20 mouse cellular contexts compared by ENCODE assay signal in the genomic region with DNA sequence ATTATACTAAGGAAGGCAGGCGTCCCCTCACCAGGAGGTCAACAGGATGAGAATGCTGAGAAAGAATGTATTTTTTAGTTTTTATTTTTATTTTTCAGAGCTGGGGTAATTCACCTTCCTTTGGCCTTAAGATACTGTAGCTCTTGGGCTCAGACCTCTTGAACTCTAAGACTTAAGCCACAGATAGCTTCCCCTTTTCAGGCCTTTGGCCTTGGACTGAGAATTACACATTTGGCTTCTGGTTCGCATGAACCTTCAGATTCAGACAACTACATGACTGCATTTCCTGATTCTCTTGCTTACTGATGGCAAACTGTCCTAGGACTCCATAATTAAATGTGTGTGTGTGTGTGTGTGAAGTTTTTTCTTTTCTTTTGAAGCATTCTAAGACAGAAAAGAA. TPM values are rescaled to one million over a fixed set of nuclear protein-coding genes. Genes with fewer than 3 reads are reported as not detected.
"Had no signal": no experiment of that assay in that cellular context is flagged by ENCODE, and none has a peak within 500 bp of the region (broad histone marks: within the 10 kb centered on the region; RNA-seq: fewer than 3 reads in every experiment).

No protein-coding gene starts in this region.

- H3K4me1 ChIP-seq: lung, embryonic 15.5 days; midbrain, embryonic 13.5 days; midbrain, embryonic 15.5 days; neural tube, embryonic 12.5 days had no signal

- DNase-seq: liver, postnatal 0 days; lung, adult 2 months; lung, postnatal 14 days; lung, postnatal 36 days; right cerebral cortex, postnatal 14 days; right cerebral cortex, postnatal 4 days; spleen, adult 18-20 months; thymus, adult 18-20 months; thymus, postnatal 14 days; thymus, postnatal 36 days had no signal

- H3K9me3 ChIP-seq: lung, embryonic 15.5 days; megakaryocyte, embryonic 14.5 days; midbrain, embryonic 13.5 days; midbrain, embryonic 15.5 days; neural tube, embryonic 12.5 days had no signal

- H3K36me3 ChIP-seq: lung, embryonic 15.5 days; midbrain, embryonic 13.5 days; midbrain, embryonic 15.5 days; neural tube, embryonic 12.5 days had no signal

- H3K4me2 ChIP-seq: lung, embryonic 15.5 days; midbrain, embryonic 11.5 days; midbrain, embryonic 13.5 days; midbrain, embryonic 15.5 days; neural tube, embryonic 12.5 days had no signal

- H3K27me3 ChIP-seq: lung, embryonic 15.5 days; megakaryocyte, embryonic 14.5 days; midbrain, embryonic 13.5 days; midbrain, embryonic 15.5 days; neural tube, embryonic 12.5 days had no signal

- H3K9ac ChIP-seq: liver, postnatal 0 days; lung, embryonic 15.5 days; midbrain, embryonic 13.5 days; midbrain, embryonic 15.5 days; neural tube, embryonic 12.5 days had no signal

- H3K4me3 ChIP-seq: lung, embryonic 15.5 days; megakaryocyte, embryonic 14.5 days; midbrain, embryonic 13.5 days; midbrain, embryonic 15.5 days; neural tube, embryonic 12.5 days had no signal

- H3K27ac ChIP-seq: lung, embryonic 15.5 days; macrophage; midbrain, embryonic 13.5 days; midbrain, embryonic 15.5 days; neural tube, embryonic 12.5 days had no signal

- ATAC-seq: liver, postnatal 0 days; lung, postnatal 0 days; midbrain, embryonic 13.5 days; midbrain, embryonic 15.5 days had no signal

RNA-seq across cellular contexts. Expression of a gene that starts 14.9 kb away (rescaled TPM):
- total RNA-seq: monocyte, adult 5-6 weeks had no signal

RNA-seq across cellular contexts. Expression of a gene that starts 59.6 kb away (rescaled TPM):
- total RNA-seq: megakaryocyte progenitor cell, adult 5-6 weeks; monocyte, adult 5-6 weeks had no signal
- polyA plus RNA-seq: macrophage; midbrain, embryonic 11.5 days had no signal
